Mouse (Mus musculus) intestine, embryonic 15.5 days (tissue): ENCODE results near the gene Exoc3l2. TPM values are rescaled to one million over a fixed set of nuclear protein-coding genes. Genes with fewer than 3 reads are reported as not detected.
"Not testable (repeated sequence)": the region's sequence is repeated elsewhere in the genome, so short reads cannot be mapped to it uniquely, and the experiment has no call there.

Experiments used
- ATAC-seq: fragments of 200-750 bp; cut with Nextera tagmentation; 2 replicates; pipeline ENCODE4 v1.8.0; 2017; ENCODE audit warnings: moderate TSS enrichment, moderate library complexity
- H3K27ac ChIP-seq: fragments of 300-500 bp; sonication (generic); 2 replicates; pipeline ENCODE4 v1.5.1; 2015; ENCODE audit warnings: mild to moderate bottlenecking, inconsistent platforms
- H3K27me3 ChIP-seq: fragments of 300-500 bp; sonication (generic); replicated peaks from 2 replicates; pipeline ENCODE4 v1.6.1; 2015; ENCODE audit warnings: inconsistent platforms
- H3K36me3 ChIP-seq: fragments of 300-500 bp; sonication (generic); 2 replicates; pipeline ENCODE4 v1.6.1; 2015; ENCODE audit warnings: inconsistent platforms
- H3K4me1 ChIP-seq: fragments of 300-500 bp; sonication (generic); replicated peaks from 2 replicates; pipeline ENCODE4 v1.6.1; 2015; ENCODE audit warnings: inconsistent platforms
- H3K4me2 ChIP-seq: fragments of 300-500 bp; sonication (generic); replicated peaks from 2 replicates; pipeline ENCODE4 v1.6.1; 2015; ENCODE audit warnings: mild to moderate bottlenecking, inconsistent platforms
- H3K4me3 ChIP-seq: fragments of 300-500 bp; sonication (generic); replicated peaks from 2 replicates; pipeline ENCODE4 v1.5.1; 2015; ENCODE audit warnings: inconsistent platforms
- H3K9ac ChIP-seq: fragments of 300-500 bp; sonication (generic); 2 replicates; pipeline ENCODE4 v1.6.1; 2015; ENCODE audit warnings: inconsistent platforms
- H3K9me3 ChIP-seq: fragments of 300-500 bp; sonication (generic); 2 replicates; pipeline ENCODE4 v1.6.1; 2016; ENCODE audit warnings: inconsistent platforms
- WGBS: fragments of 180-500 bp; shearing (Covaris S2); methylation state at CpG from one replicate; pipeline ENCODE4 v1.1.7; 2015; 5-methylcytosine and 5-hydroxymethylcytosine counted together
- polyA plus RNA-seq: library from polyadenylated mRNA; unstranded; fragments of >200 nt; fragmentation: Nextera tagmentation; extraction: Ambion mirVana; gene quantifications from 2 replicates; pipeline ENCODE4 v1.2.1, GENCODE M21; 2015

Gene Exoc3l2
- polyA plus RNA-seq, 1 experiment from 2014 or later: 0.50 TPM

- peak overlapping the region; percentile 97 for H3K4me2 ChIP-seq
These were observed 46.7 kb downstream of the Exoc3l2 start for GRCm38 (mm10) chr7:19509786-19510185.

DNA sequence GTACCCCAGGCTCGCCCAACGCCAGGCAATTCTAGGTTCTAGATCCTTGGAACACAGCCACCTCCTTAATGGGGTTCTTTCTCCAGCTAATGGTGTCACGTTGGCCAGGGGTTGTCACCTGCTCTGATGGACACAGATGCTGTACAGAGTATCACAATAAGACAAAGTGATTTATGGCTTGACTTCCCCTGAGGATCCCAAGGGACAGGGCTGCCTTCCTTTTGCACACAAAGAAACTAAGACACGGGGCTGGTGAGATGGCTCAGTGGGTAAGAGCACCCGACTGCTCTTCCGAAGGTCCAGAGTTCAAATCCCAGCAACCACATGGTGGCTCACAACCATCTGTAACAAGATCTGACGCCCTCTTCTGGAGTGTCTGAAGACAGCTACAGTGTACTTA lies 48.8 kb downstream of the Exoc3l2 start:
- 86% methylated on average over 7 of the region's 7 CpGs for WGBS
- H3K27ac ChIP-seq, ATAC-seq: not testable (repeated sequence)

More at GRCm38 (mm10) chr7:19509786-19510185, 46.7 kb downstream of the Exoc3l2 start:
- ATAC-seq: no peak
- H3K4me3 ChIP-seq: peak overlapping the region; percentile 89
- H3K9me3 ChIP-seq: no peaks in the 10 kb centered on the region
- H3K36me3 ChIP-seq: no peaks in the 10 kb centered on the region
- H3K27ac ChIP-seq: no peak overlapping the region
- peaks cover 17% of the 10 kb centered on the region for H3K4me1 ChIP-seq
- H3K9ac ChIP-seq: no peak overlapping the region
- H3K27me3 ChIP-seq: no peaks in the 10 kb centered on the region
- 93% methylated on average over 7 of the region's 7 CpGs for WGBS

GRCm38 (mm10) chr7:19512353-19512752 lies 49.2 kb downstream of the Exoc3l2 start:
- Histone ChIP-seq H3K27me3 (0 out of 2 replicates have a peak, but pooled peaks cover 3% of the 10 kb centered on the region), H3K9ac (no peak overlapping the region), H3K4me2 (no peak overlapping the region), H3K27ac (no peak overlapping the region), H3K36me3 (no peaks in the 10 kb centered on the region), H3K4me3 (no peak overlapping the region), H3K4me1 (peaks cover 8% of the 10 kb centered on the region), H3K9me3 (no peaks in the 10 kb centered on the region)
- WGBS: 77% methylated on average over 6 of the region's 6 CpGs
- ATAC-seq: no peak

More for the DNA sequence above, 48.8 kb downstream of the Exoc3l2 start:
- peaks cover 12% of the 10 kb centered on the region for H3K4me1 ChIP-seq
- H3K9me3 ChIP-seq, H3K9ac ChIP-seq, H3K4me2 ChIP-seq, H3K4me3 ChIP-seq, H3K36me3 ChIP-seq, H3K27me3 ChIP-seq: not testable (repeated sequence)

- H3K36me3 ChIP-seq: no peaks in the 10 kb centered on the region
- peak within 1 kb of the TSS; percentile 17; the same call in 1 of the 2 replicates for H3K4me3 ChIP-seq
- peak; percentile 36; the same call in 1 of the 2 replicates for ATAC-seq
- WGBS: 4% methylated on average over 24 of the region's 29 CpGs
- H3K27me3 ChIP-seq: peaks cover 56% of the 10 kb centered on the region
- H3K4me1 ChIP-seq: peaks cover 11% of the 10 kb centered on the region
- H3K9me3 ChIP-seq: no peaks in the 10 kb centered on the region
- peak within 1 kb of the TSS; percentile 51 for H3K4me2 ChIP-seq
- H3K9ac ChIP-seq: peak within 1 kb of the TSS; percentile 3; the same call in 1 of the 2 replicates
- no peak within 1 kb of the TSS for H3K27ac ChIP-seq
These were observed 54.7 kb downstream of the Exoc3l2 start, which contains the start of gene Nkpd1 for GRCm38 (mm10) chr7:19517652-19518365. TSS of gene Nkpd1 (plus strand) at chr7:19517838.

GRCm38 (mm10) chr7:19520032-19520431 lies 56.9 kb downstream of the Exoc3l2 start:
- 7% methylated on average over 23 of the region's 23 CpGs for WGBS
- H3K4me2 ChIP-seq: peak overlapping the region; percentile 49
- H3K27me3 ChIP-seq: peaks cover 78% of the 10 kb centered on the region
- ATAC-seq: no peak
- peaks cover 30% of the 10 kb centered on the region for H3K4me1 ChIP-seq
- H3K9ac ChIP-seq: peak overlapping the region; percentile 11; the same call in 1 of the 2 replicates
- no peak overlapping the region for H3K27ac ChIP-seq
- peak overlapping the region; percentile 4 for H3K4me3 ChIP-seq
- H3K36me3 ChIP-seq: no peaks in the 10 kb centered on the region
- H3K9me3 ChIP-seq: no peaks in the 10 kb centered on the region

GRCm38 (mm10) chr7:19523017-19523756 lies 60.1 kb downstream of the Exoc3l2 start:
- no peak for ATAC-seq
- Histone ChIP-seq H3K4me1 (peaks cover 24% of the 10 kb centered on the region), H3K9ac (0 out of 2 replicates have a peak overlapping the region, but pooled peaks have one; percentile 41)

DNA sequence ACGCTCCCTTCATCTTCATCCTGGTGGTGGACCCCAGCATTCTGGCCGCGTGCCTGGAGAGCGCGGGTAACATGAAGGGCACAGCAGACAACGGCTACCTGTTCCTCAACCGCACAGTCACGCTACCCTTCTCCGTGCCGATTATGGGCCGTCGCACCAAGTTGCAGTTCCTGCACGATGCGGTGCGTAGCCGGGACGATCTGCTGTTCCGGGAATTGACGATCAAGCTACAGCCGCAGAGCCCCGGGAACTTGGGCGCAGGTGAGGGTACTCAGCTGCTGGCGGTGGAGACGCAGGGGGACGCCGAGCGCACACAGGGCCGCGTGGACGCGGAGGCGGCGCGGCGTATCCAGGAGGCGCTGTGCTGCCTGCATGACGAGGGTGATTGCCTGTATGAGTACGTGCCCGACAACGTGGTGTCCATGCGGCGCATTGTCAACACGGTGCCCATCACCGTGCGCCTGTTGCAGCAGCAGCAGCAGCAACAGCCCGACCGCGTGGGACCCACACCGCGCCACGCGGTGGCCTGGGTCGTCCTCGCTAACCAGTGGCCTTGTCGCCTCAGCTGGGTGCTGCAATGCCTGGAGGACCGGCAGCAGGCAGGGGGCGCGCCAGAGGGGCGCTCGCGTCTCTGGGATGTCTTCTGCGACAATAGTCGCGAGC lies 60.8 kb downstream of the Exoc3l2 start:
- H3K9me3 ChIP-seq: no peaks in the 10 kb centered on the region
- no peak overlapping the region for H3K27ac ChIP-seq
- ATAC-seq: peak; percentile 61
- no peaks in the 10 kb centered on the region for H3K36me3 ChIP-seq
- peak overlapping the region; percentile 93 for H3K4me2 ChIP-seq
- H3K4me3 ChIP-seq: peak overlapping the region; percentile 43
- 1% methylated on average over 64 of the region's 64 CpGs for WGBS
- peaks cover 24% of the 10 kb centered on the region for H3K4me1 ChIP-seq
- H3K9ac ChIP-seq: peak overlapping the region; percentile 41
- peaks cover 67% of the 10 kb centered on the region for H3K27me3 ChIP-seq

More at GRCm38 (mm10) chr7:19523017-19523756, 60.1 kb downstream of the Exoc3l2 start:
- 10% methylated on average over 72 of the region's 72 CpGs for WGBS
- peak overlapping the region; percentile 93 for H3K4me2 ChIP-seq
- peak overlapping the region; percentile 43 for H3K4me3 ChIP-seq
- no peak overlapping the region for H3K27ac ChIP-seq
- no peaks in the 10 kb centered on the region for H3K9me3 ChIP-seq
- H3K36me3 ChIP-seq: no peaks in the 10 kb centered on the region
- H3K27me3 ChIP-seq: peaks cover 74% of the 10 kb centered on the region

DNA sequence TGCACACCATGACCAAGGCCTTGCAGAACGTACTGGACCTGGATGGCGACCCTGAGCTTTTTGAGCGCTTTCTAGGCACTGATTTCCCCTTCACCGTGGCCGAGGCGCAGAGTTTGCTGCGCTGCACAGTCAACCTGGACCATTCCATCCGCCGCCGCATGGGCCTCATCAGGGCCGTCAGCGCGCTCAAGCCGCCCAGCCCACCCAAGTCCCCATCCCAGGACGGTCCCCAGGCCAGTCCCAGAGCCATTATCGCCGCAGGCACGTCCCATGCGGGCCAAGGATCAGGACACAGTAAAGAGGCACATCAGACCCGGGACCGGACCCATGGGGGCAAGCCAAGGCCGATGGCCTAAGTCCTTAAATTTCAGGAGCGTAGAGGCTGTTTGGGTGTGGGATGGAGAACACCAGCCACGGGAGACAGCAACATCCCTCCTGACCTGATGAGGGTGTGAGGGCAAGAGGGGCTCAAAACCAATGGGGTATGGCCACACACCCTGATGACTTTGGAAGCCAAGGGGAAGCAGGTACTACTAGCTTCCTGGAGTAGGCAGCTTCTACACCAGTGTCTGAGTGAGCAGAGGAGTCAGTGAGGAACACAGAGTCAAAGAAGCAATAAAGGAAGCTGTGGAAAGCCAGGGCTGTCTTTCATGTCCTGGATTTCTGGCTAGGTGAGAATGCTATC lies 61.4 kb downstream of the Exoc3l2 start:
- ATAC-seq: no peak
- Histone ChIP-seq H3K4me3 (peak overlapping the region; percentile 43), H3K27ac (no peak overlapping the region), H3K27me3 (peaks cover 60% of the 10 kb centered on the region), H3K36me3 (peaks cover under 1% of the 10 kb centered on the region; the same call in 1 of the 2 replicates), H3K4me1 (peaks cover 24% of the 10 kb centered on the region), H3K9ac (peak overlapping the region; percentile 41), H3K4me2 (peak overlapping the region; percentile 93), H3K9me3 (no peaks in the 10 kb centered on the region)
- 16% methylated on average over 24 of the region's 24 CpGs for WGBS

GRCm38 (mm10) chr7:19525105-19525481 lies 62.0 kb downstream of the Exoc3l2 start:
- Histone ChIP-seq H3K4me3 (no peak overlapping the region), H3K27ac (no peak overlapping the region), H3K36me3 (peaks cover 2% of the 10 kb centered on the region; the same call in 1 of the 2 replicates), H3K9me3 (no peaks in the 10 kb centered on the region), H3K27me3 (peaks cover 55% of the 10 kb centered on the region), H3K9ac (no peak overlapping the region; the same call in 1 of the 2 replicates), H3K4me1 (peaks cover 21% of the 10 kb centered on the region), H3K4me2 (no peak overlapping the region)
- ATAC-seq: no peak
- WGBS: 71% methylated on average over 2 of the region's 2 CpGs

- Histone ChIP-seq H3K27me3 (no peaks in the 10 kb centered on the region), H3K4me2 (no peak overlapping the region), H3K9ac (no peak overlapping the region), H3K4me3 (no peak overlapping the region), H3K27ac (no peak overlapping the region), H3K4me1 (0 out of 2 replicates have a peak, but pooled peaks cover 8% of the 10 kb centered on the region), H3K36me3 (peaks cover 41% of the 10 kb centered on the region), H3K9me3 (no peaks in the 10 kb centered on the region)
- 58% methylated on average over 10 of the region's 10 CpGs for WGBS
- peak; percentile 71 for ATAC-seq
These were observed 67.9 kb downstream of the Exoc3l2 start for GRCm38 (mm10) chr7:19531077-19531476.

- no peak for ATAC-seq
- 86% methylated on average over 14 of the region's 14 CpGs for WGBS
- Histone ChIP-seq H3K9ac (no peak overlapping the region), H3K4me3 (no peak overlapping the region), H3K36me3 (peaks cover 41% of the 10 kb centered on the region), H3K27ac (no peak overlapping the region), H3K4me2 (no peak overlapping the region), H3K27me3 (no peaks in the 10 kb centered on the region), H3K4me1 (0 out of 2 replicates have a peak, but pooled peaks cover 8% of the 10 kb centered on the region), H3K9me3 (no peaks in the 10 kb centered on the region)
These were observed 69.1 kb downstream of the Exoc3l2 start for GRCm38 (mm10) chr7:19532240-19532639.
